Mouse (Mus musculus) stomach, embryonic 16.5 days (tissue): ENCODE results near the gene Dtnb. TPM values are rescaled to one million over a fixed set of nuclear protein-coding genes. Genes with fewer than 3 reads are reported as not detected.

Source experiments
- ATAC-seq: fragments of 200-750 bp; cut with Nextera tagmentation; 2 replicates; pipeline ENCODE4 v1.8.0; 2017; ENCODE audit warnings: moderate number of reproducible peaks, moderate TSS enrichment; ENCODE audit not compliant: insufficient read depth, low FRiP score
- H3K27ac ChIP-seq: fragments of 300-500 bp; sonication (generic); 2 replicates; pipeline ENCODE4 v1.5.1; 2014; ENCODE audit warnings: low read length
- H3K27me3 ChIP-seq: fragments of 300-500 bp; sonication (generic); 2 replicates; pipeline ENCODE4 v1.6.1; 2014; ENCODE audit warnings: low read length, control low read depth, mixed read lengths; ENCODE audit not compliant: control insufficient read depth, insufficient read depth
- H3K36me3 ChIP-seq: fragments of 300-500 bp; sonication (generic); 2 replicates; pipeline ENCODE4 v1.6.1; 2014; ENCODE audit warnings: low read length; ENCODE audit not compliant: control insufficient read depth, insufficient read depth
- H3K4me1 ChIP-seq: fragments of 300-500 bp; sonication (generic); 2 replicates; pipeline ENCODE4 v1.6.1; 2014; ENCODE audit warnings: low read length, control low read depth, mixed read lengths; ENCODE audit not compliant: control insufficient read depth, insufficient read depth
- H3K4me2 ChIP-seq: fragments of 300-500 bp; sonication (generic); 2 replicates; pipeline ENCODE4 v1.6.1; 2014; ENCODE audit warnings: low read depth, low read length, mixed read lengths
- H3K4me3 ChIP-seq: fragments of 300-500 bp; sonication (generic); replicated peaks from 2 replicates; pipeline ENCODE4 v1.5.1; 2014; ENCODE audit warnings: mild to moderate bottlenecking, low read length
- H3K9ac ChIP-seq: fragments of 300-500 bp; sonication (generic); 2 replicates; pipeline ENCODE4 v1.6.1; 2014; ENCODE audit warnings: low read length
- H3K9me3 ChIP-seq: fragments of 300-500 bp; sonication (generic); replicated peaks from 2 replicates; pipeline ENCODE4 v1.6.1; 2016; ENCODE audit warnings: low read length, control low read depth; ENCODE audit not compliant: control insufficient read depth
- WGBS: fragments of 180-500 bp; shearing (Covaris S2); extraction: QIAGEN DNeasy Blood & Tissue Kit; methylation state at CpG from one replicate; pipeline ENCODE4 v1.1.7; 2014; 5-methylcytosine and 5-hydroxymethylcytosine counted together
- polyA plus RNA-seq: library from polyadenylated mRNA; unstranded; fragments of >200 nt; fragmentation: Nextera tagmentation; extraction: Ambion mirVana; gene quantifications from 2 replicates; pipeline ENCODE4 v1.2.1, GENCODE M21; 2015

Dtnb gene
- polyA plus RNA-seq, 1 experiment from 2014 or later: 24.8 TPM

DNA sequence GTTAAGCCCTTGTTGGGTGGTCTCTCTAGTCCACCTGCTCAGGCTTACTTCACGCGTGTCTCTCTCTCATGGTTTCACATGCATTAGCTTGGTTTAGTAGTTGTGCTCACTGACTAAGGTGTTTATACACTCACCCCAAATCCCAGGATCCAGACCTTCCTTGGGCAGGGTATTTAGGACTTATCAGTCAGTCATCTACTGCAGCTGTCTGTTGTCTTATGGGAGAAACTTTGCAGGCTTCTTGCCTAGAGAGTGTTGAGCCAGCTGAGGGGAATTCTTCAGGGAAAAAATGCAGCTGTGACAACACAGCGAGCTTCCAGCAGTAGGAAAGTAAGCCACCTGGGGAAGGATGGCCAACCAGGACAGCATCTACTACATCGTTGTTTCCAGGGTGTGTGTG, 13.3 kb downstream of the Dtnb start:
- no peak overlapping the region for H3K27ac ChIP-seq
- H3K9me3 ChIP-seq: no peaks in the 10 kb centered on the region
- no peak overlapping the region for H3K4me2 ChIP-seq
- 0 out of 2 replicates have a peak, but pooled peaks cover 3% of the 10 kb centered on the region for H3K4me1 ChIP-seq
- H3K4me3 ChIP-seq: no peak overlapping the region
- H3K27me3 ChIP-seq: no peaks in the 10 kb centered on the region
- ATAC-seq: 0 out of 2 replicates have a peak, but pooled peaks have one; percentile 47
- no peak overlapping the region for H3K9ac ChIP-seq
- H3K36me3 ChIP-seq: no peaks in the 10 kb centered on the region
- 41% methylated on average over 4 of the region's 4 CpGs for WGBS

- H3K9me3 ChIP-seq: no peaks in the 10 kb centered on the region
- H3K4me3 ChIP-seq: no peak overlapping the region
- no peak for ATAC-seq
- H3K9ac ChIP-seq: no peak overlapping the region
- 0 out of 2 replicates have a peak, but pooled peaks cover 3% of the 10 kb centered on the region for H3K4me1 ChIP-seq
- H3K4me2 ChIP-seq: no peak overlapping the region
- no peaks in the 10 kb centered on the region for H3K36me3 ChIP-seq
- H3K27me3 ChIP-seq: no peaks in the 10 kb centered on the region
- 80% methylated on average over 1 of the region's 1 CpGs for WGBS
- no peak overlapping the region for H3K27ac ChIP-seq
Observed at GRCm38 (mm10) chr12:3587010-3587409, 14.8 kb downstream of the Dtnb start.

GRCm38 (mm10) chr12:3590039-3590438, 17.9 kb downstream of the Dtnb start:
- H3K27ac ChIP-seq: no peak overlapping the region
- no peak overlapping the region for H3K9ac ChIP-seq
- H3K36me3 ChIP-seq: no peaks in the 10 kb centered on the region
- no peak overlapping the region for H3K4me2 ChIP-seq
- ATAC-seq: no peak
- H3K4me3 ChIP-seq: no peak overlapping the region
- 93% methylated on average over 9 of the region's 9 CpGs for WGBS
- 0 out of 2 replicates have a peak, but pooled peaks cover 3% of the 10 kb centered on the region for H3K4me1 ChIP-seq
- H3K9me3 ChIP-seq: no peaks in the 10 kb centered on the region
- H3K27me3 ChIP-seq: no peaks in the 10 kb centered on the region

DNA sequence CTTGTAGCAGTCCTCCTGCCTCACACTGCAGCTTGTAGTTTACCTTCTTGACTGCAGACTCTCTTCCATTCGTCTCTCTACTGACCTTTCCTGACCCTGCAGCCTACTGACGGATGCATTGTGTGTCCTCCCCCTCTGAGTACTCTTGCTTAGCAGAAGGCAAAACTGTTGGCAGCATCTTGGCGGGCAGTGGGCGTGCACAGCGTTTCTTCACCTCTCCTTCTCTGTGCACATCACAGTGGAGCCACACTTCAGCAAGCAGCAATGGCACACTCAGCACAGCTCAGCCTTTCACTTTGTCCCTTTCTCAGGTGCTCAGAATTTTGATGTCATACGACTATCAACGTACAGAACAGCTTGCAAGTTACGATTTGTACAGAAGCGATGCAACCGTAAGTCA, 19.4 kb downstream of the Dtnb start:
- ATAC-seq: no peak
- Histone ChIP-seq H3K9ac (no peak overlapping the region), H3K27ac (no peak overlapping the region), H3K9me3 (no peaks in the 10 kb centered on the region), H3K4me1 (0 out of 2 replicates have a peak, but pooled peaks cover 3% of the 10 kb centered on the region), H3K4me3 (no peak overlapping the region), H3K27me3 (no peaks in the 10 kb centered on the region), H3K4me2 (no peak overlapping the region), H3K36me3 (0 out of 2 replicates have a peak, but pooled peaks cover 5% of the 10 kb centered on the region)
- 78% methylated on average over 10 of the region's 10 CpGs for WGBS

DNA sequence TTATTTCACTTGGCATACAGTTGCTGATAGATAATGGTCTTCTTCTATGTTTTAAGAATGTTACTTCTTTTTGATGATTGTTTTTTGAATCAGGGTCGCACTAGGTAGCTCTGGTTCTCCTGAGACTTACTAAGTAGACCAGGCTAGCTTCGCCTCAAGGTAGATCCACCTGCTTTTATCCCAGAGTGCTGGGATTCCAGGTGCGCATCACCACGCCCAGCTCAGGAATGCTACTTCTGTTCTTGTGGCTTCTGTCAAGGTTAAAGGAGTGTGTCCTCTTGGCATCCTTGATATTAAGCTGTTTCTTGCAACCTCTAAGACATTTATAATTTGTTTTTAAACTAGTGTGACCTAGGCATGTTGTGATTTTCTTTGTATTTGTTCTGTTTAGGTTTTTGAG, 30.6 kb downstream of the Dtnb start:
- Histone ChIP-seq H3K4me3 (no peak overlapping the region), H3K27me3 (no peaks in the 10 kb centered on the region), H3K4me2 (no peak overlapping the region), H3K4me1 (no peaks in the 10 kb centered on the region), H3K27ac (no peak overlapping the region), H3K9ac (no peak overlapping the region), H3K36me3 (peaks cover 6% of the 10 kb centered on the region; the same call in 1 of the 2 replicates), H3K9me3 (no peaks in the 10 kb centered on the region)
- WGBS: 84% methylated on average over 4 of the region's 4 CpGs
- ATAC-seq: no peak

DNA sequence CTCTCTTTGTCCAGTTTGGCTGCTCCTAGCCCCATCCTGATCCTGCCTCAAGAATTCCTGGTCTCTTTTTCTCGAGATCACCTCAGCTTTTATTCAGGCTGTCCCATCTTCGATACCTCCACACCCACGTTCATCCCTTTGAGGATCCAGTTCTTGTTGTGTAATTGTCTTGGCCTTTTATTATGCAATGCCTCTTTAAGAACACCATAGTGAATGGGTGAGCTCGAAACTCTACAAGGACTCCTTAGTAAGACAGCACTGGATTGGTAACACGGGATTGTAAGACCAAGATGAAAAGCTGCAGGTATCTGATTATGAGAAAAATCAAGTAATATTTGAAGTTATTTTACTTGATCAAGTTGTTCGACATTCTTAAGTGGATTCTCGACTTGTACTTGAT, 34.0 kb downstream of the Dtnb start:
- no peaks in the 10 kb centered on the region for H3K9me3 ChIP-seq
- H3K4me3 ChIP-seq: no peak overlapping the region
- H3K4me1 ChIP-seq: no peaks in the 10 kb centered on the region
- WGBS: 84% methylated on average over 7 of the region's 7 CpGs
- H3K27ac ChIP-seq: no peak overlapping the region
- ATAC-seq: no peak
- no peaks in the 10 kb centered on the region for H3K36me3 ChIP-seq
- no peak overlapping the region for H3K4me2 ChIP-seq
- H3K9ac ChIP-seq: no peak overlapping the region
- no peaks in the 10 kb centered on the region for H3K27me3 ChIP-seq

- no peak for ATAC-seq
- no peaks in the 10 kb centered on the region for H3K4me1 ChIP-seq
- no peak overlapping the region for H3K27ac ChIP-seq
- H3K9ac ChIP-seq: no peak overlapping the region
- H3K9me3 ChIP-seq: no peaks in the 10 kb centered on the region
- no peaks in the 10 kb centered on the region for H3K27me3 ChIP-seq
- H3K4me2 ChIP-seq: no peak overlapping the region
- H3K4me3 ChIP-seq: no peak overlapping the region
- H3K36me3 ChIP-seq: no peaks in the 10 kb centered on the region
Observed at GRCm38 (mm10) chr12:3609747-3610146, 37.6 kb downstream of the Dtnb start.

DNA sequence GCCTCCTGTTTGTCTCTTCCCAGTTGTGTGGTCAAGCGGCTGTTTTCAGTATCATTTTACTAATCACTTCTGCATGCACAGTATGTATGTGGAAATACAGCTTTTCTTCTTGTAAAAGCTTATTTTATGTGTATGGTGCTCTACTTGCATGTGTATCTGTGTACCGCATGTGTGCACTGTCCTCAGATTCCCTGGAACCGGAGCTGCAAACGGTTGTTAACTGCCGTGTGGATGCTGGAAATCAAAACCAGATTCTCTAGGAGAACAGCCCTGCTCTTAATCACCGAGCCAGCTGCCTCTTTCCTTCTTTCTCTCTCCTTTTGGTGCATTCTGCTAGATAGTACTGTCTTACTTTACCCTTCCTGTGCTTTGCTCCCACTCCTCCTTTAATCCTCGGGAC, 39.7 kb downstream of the Dtnb start:
- 69% methylated on average over 7 of the region's 7 CpGs for WGBS
- ATAC-seq: no peak
- Histone ChIP-seq H3K4me1 (no peaks in the 10 kb centered on the region), H3K36me3 (peaks cover 3% of the 10 kb centered on the region; the same call in 1 of the 2 replicates), H3K9ac (no peak overlapping the region), H3K9me3 (no peaks in the 10 kb centered on the region), H3K27ac (no peak overlapping the region), H3K4me2 (no peak overlapping the region), H3K27me3 (no peaks in the 10 kb centered on the region), H3K4me3 (no peak overlapping the region)

- Histone ChIP-seq H3K27me3 (no peaks in the 10 kb centered on the region), H3K9me3 (no peaks in the 10 kb centered on the region), H3K36me3 (peaks cover 3% of the 10 kb centered on the region; the same call in 1 of the 2 replicates), H3K4me3 (no peak overlapping the region), H3K9ac (no peak overlapping the region), H3K4me2 (no peak overlapping the region), H3K4me1 (no peaks in the 10 kb centered on the region), H3K27ac (no peak overlapping the region)
- WGBS: 95% methylated on average over 8 of the region's 8 CpGs
- ATAC-seq: no peak
Observed at GRCm38 (mm10) chr12:3615041-3615440, 42.9 kb downstream of the Dtnb start.
